Mouse (Mus musculus) kidney, embryonic 16.5 days (tissue): ENCODE data around the gene Rhbdl2. TPM values are rescaled to one million over a fixed set of nuclear protein-coding genes. Genes with fewer than 3 reads are reported as not detected.

ENCODE experiments used
- polyA plus RNA-seq: library from polyadenylated mRNA; unstranded; fragments of >200 nt; fragmentation: Nextera tagmentation; extraction: Ambion mirVana; gene quantifications from 2 replicates; pipeline ENCODE4 v1.2.1, GENCODE M21; 2015

The Rhbdl2 gene
- polyA plus RNA-seq, 1 experiment from 2014 or later = 6.8 TPM

Other genes starting within 250 kb of the Rhbdl2 start
- gene Macf1, start 103.5 kb upstream of the Rhbdl2 start, polyA plus RNA-seq = 37.1 and 38.1 TPM in 2 replicates
- 290 and 298 TPM in 2 replicates for gene Ndufs5, start 69.7 kb upstream of the Rhbdl2 start, polyA plus RNA-seq
- gene Akirin1, start 37.5 kb upstream of the Rhbdl2 start, polyA plus RNA-seq = 42.3 and 42.7 TPM in 2 replicates
- 0.09 TPM in 1 of 2 replicates, not detected in the other for gene 4933427I04Rik, start 71.8 kb downstream of the Rhbdl2 start, polyA plus RNA-seq
- 61.2 and 68.6 TPM in 2 replicates for gene Mycbp, start 117.0 kb downstream of the Rhbdl2 start, polyA plus RNA-seq
- gene Rragc, start 129.6 kb downstream of the Rhbdl2 start, polyA plus RNA-seq = 46.2 and 47.9 TPM in 2 replicates
- not detected in 2 replicates for gene 4930535I16Rik, start 130.1 kb downstream of the Rhbdl2 start, polyA plus RNA-seq